Mouse (Mus musculus): ENCODE measurements around the gene Gm44502. TPM values are rescaled to one million over a fixed set of nuclear protein-coding genes. Genes with fewer than 3 reads are reported as not detected.
"Not testable (repeated sequence)": the region's sequence is repeated elsewhere in the genome, so short reads cannot be mapped to it uniquely, and the experiment has no call there.

Gm44502 gene
- total RNA-seq, 2 experiments from 2014 or later = 0.82 TPM; not detected in 1

- no peak for ATAC-seq (replicated peaks; ENCODE audit: poor library complexity, severe bottlenecking)
These were observed 25.4 kb upstream of the Gm44502 start for GRCm38 (mm10) chr15:89454857-89455256.

GRCm38 (mm10) chr15:89453865-89454478, 24.5 kb upstream of the Gm44502 start, which contains the start of gene Mapk8ip2:
TSS of gene Mapk8ip2 (plus strand) at chr15:89453913.
- no peak for ATAC-seq (replicated peaks; ENCODE audit: poor library complexity, severe bottlenecking)

DNA sequence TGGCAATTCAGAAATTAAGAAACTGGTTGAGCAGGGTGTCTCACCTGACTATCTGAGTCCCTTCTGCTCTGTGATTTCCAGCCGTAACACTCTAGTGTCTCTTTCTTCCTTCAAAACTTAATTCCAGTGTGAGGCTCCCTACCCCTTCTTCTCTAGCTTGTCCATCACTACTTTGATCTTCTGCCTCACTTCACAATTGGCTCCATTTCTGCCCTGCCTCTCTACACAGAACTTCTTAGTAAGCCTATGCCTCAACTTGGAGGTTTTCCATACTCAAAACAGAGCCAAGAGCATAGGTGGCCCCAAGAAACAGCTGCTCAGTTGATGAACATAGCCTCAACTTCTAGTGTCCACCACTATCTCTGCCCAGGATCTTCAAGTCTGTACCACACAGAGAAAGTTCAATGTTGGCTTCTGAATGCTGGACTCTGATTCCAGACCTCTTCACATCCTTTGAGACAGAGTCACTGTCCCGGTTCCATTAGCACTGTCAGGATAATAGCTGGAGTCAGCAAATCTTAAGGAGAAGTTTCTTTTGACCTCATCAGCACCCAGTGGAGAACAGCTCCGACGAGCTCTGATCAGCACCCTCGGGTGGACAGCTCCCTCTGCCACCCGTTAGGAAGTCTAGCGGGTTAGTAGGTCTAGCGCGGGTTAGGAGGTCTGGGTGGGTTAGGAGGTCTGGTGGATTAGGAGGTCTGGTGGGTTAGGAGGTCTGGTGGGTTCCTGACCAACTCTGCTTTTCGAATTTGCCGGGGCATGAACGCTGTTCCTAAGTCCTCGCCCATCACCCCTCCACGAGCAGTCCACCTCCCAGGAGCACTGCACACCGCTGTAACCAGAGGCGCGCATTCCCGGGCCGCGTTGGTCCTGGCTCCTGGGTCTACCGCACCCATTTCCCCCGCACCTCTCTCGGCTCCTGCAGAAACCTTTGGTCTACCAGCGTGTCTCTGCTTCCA, 23.7 kb upstream of the Gm44502 start:
- peak; percentile 96 for ATAC-seq (replicated peaks; ENCODE audit: poor library complexity, severe bottlenecking)

- peak; percentile 25; the same call in 1 of the 2 replicates for ATAC-seq (replicated peaks; ENCODE audit: poor library complexity, severe bottlenecking)
These were observed 13.1 kb upstream of the Gm44502 start for GRCm38 (mm10) chr15:89442486-89443070.

- 0 out of 2 replicates have a peak, but pooled peaks have one; percentile 20 for ATAC-seq (replicated peaks; ENCODE audit: poor library complexity, severe bottlenecking)
These were observed 6.4 kb upstream of the Gm44502 start for GRCm38 (mm10) chr15:89435878-89436277.

DNA sequence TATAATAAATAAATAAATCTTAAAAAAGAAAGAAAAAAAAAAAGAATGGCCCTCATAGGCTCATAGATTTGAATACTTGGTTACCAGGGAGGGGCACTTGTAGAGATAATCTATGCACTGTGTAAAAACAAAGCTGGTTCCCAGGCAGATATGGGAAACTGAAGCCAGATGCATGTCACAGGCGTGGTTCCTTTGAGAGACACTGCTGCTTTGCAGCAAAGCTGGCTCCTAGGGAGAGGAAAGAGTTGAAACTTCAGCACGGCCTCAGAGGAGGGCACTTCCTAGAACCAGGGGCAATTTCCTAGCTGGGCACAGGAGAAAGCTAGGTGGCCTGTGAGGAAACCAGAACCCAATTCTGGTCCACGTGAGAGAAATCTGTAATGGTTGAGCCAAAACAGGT, 4.6 kb upstream of the Gm44502 start:
- ATAC-seq (replicated peaks; ENCODE audit: poor library complexity, severe bottlenecking) = no peak

GRCm38 (mm10) chr15:89432946-89433345, 3.5 kb upstream of the Gm44502 start:
- no peak for ATAC-seq (replicated peaks; ENCODE audit: poor library complexity, severe bottlenecking)

DNA sequence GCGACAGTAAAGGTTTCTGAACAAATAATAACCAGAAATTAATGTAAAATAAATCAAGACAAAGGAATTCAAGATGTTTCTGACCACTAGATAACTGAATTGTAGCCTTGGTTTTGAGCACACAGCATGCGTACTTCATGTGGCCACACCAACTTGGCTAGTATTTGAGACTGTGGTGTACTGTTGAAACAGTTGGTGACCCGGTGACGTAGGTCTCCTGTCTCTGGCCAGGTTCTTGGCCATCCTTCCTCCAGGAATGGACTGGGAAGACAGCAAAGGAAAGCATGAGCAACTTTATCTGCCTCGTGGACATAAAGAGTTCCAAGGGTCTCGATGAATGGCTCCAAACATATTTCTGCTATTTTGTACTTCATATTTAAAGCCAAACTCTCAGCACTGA, 2.3 kb upstream of the Gm44502 start:
- no peak for ATAC-seq (replicated peaks; ENCODE audit: poor library complexity, severe bottlenecking)

DNA sequence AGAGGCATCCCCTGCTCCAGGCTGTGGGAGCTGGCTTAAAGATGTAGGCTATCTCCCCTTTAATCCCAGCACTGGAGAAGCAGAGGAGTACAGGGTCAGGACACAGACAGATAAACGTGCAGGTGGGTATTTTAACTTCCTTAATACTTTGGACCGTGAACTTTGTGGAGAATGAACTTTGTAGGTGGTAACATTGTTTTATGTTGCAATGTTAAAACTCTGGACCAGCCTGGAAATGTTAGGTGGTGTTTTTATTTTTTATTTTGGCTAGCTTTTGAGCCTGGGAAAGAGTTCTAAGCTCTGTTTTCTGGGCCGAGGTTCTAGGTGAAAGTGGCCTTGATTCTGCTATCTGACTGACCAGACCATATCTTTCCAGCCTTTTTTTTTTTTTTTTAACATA, 1.8 kb upstream of the Gm44502 start:
- ATAC-seq (replicated peaks; ENCODE audit: poor library complexity, severe bottlenecking) = no peak

DNA sequence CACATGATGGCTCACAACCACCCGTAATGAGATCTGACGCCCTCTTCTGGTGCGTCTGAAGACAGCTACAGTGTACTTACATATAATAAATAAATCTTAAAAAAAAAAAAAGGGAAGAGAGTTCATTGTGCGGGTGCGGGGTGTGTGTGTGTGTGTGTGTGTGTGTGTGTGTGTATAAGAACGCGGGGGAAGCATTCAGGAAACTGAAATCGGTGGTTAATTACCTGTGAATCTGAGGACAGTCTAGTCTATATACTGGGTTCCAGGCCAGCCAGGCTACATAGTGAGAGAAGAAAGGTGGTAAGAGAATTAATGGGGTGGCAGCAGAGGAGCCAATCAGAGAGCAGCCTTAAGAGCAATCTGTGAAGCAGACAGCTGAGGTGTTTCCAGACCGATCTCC, 1.3 kb upstream of the Gm44502 start:
- not testable (repeated sequence) for ATAC-seq (replicated peaks; ENCODE audit: poor library complexity, severe bottlenecking)

DNA sequence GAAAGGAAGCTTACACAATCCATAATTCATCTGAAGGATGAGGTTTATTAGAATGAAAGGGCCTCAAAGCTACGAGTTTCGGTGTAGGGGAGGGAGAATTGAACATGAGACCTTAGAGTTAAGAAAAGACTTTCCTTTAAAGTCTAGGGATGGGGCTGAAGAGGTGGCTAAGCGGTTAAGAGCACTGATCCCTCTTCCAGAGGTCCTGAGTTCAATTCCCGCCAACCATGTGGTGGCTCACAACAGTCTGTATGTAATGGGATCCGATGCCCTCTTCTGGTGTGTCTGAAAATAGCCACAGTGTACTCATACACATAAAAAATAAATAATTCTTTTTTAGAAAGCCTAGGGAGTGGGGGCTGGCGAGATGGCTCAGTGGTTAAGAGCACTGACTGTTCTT, 845 bp upstream of the Gm44502 start:
- no peak for ATAC-seq (replicated peaks; ENCODE audit: poor library complexity, severe bottlenecking)

DNA sequence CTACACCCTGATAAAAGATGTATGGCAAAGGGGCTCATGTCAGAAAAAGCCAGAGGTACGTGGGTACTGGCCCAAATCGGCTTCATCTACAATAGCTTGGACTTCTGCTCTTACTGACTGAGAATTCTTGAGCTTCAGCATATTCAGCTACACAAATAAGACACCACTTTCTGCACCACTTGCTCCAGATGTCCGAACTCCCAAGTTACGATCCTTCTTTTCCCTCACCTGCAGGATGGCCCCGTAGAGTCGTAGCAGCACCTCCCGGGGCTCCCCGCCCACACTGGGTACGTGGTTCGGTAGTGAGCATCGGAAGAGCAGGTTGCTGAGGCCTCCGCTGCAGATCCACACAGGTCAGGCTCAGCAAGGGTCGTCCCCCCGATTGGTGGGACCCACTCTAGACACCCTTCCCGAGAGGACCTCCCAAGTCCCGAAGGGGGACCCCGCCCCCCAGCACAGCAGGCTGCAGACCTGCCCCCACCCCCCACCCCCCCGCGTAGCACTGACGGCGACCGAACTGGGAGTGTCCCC, 610 bp downstream of the Gm44502 start:
- ATAC-seq (replicated peaks; ENCODE audit: poor library complexity, severe bottlenecking) = no peak

DNA sequence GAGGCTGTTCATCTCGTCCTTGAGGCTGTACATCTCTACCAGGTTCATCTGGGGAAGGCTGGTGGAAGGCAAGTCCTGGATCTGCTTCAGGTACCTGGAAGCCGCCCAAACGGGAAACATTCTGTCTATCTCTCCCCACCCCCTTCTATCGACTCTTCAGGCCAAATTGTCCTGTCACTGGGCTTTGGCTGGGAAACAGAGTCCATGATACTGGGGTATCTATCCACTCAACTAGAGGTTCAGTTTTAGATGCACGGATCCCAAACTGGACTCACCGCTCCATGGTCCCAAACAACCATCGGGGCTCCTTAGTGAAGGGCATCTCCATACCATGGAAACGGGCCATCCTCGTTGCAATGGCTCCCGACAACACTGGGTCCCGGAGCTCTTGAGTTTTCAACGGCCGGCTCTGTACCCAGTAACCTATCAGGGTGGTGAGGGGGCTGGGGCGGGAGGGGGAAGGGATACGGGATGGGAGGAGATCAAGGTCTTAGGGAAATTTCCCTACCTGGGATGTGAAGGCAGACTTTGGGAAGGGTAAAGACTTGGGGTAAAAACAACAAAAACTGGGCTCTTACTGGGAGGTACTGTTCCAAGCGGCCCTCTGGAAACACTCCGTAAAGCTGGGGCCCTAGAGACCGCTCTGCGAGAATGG, 1.2 kb downstream of the Gm44502 start:
- ATAC-seq (replicated peaks; ENCODE audit: poor library complexity, severe bottlenecking) = no peak

- no peak for ATAC-seq (replicated peaks; ENCODE audit: poor library complexity, severe bottlenecking)
These were observed 2.8 kb downstream of the Gm44502 start for GRCm38 (mm10) chr15:89426716-89427115.

DNA sequence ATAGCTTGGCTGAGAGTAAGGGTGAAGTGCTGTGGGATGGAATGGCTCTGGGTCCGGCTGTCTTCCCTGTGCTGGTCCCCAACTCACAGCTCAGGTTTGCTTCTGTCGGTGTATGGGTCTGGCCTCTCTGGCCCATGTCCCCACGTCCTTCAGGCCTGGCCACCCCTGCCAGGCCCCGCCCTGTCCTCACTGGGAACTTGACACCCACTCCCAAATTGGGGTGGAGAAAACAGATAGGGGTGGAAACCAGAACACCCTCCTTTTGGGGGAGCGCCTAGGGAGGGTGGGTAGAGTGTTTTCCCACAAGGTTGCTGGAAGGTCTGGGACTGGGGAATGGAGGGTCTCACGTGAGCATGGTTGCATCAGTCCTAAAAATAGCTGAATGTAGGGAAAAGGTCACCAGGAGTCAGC, 3.8 kb downstream of the Gm44502 start, which contains the start of gene Cpt1b:
Gene Cpt1b (minus strand): TSS at position 153 of the 411 bp plus-strand sequence.
- ATAC-seq (replicated peaks; ENCODE audit: poor library complexity, severe bottlenecking) = no peak

GRCm38 (mm10) chr15:89424621-89425020, 4.9 kb downstream of the Gm44502 start:
- no peak for ATAC-seq (replicated peaks; ENCODE audit: poor library complexity, severe bottlenecking)

DNA sequence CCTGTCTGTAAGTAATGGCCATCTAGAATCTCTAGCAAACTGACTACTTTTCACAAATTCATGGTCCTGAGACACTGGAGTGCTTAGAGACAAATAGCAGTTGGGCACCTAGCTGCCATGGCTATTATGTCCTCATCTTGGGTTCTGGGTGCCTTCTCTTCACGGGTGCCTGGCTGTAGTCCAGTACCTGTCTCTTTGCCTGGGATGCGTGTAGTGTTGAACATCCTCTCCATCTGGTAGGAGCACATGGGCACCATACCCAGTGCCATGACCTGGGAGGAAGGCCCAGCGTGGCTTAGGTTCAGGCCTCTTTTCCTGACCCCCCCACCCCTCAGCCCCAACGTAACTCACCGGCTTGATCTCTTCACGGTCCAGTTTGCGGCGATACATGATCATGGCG, 7.6 kb downstream of the Gm44502 start:
- ATAC-seq (replicated peaks; ENCODE audit: poor library complexity, severe bottlenecking) = no peak

GRCm38 (mm10) chr15:89415282-89415681, 14.2 kb downstream of the Gm44502 start:
- ATAC-seq (replicated peaks; ENCODE audit: poor library complexity, severe bottlenecking) = no peak

- no peak for ATAC-seq (replicated peaks; ENCODE audit: poor library complexity, severe bottlenecking)
These were observed 19.4 kb downstream of the Gm44502 start, which contains the start of gene Syce3 for GRCm38 (mm10) chr15:89410118-89410517. TSS of gene Syce3 (minus strand) at chr15:89410503.

- no peak for ATAC-seq (replicated peaks; ENCODE audit: poor library complexity, severe bottlenecking)
These were observed 22.8 kb downstream of the Gm44502 start for GRCm38 (mm10) chr15:89406691-89407090.

All from granulocyte monocyte progenitor cell, adult 5-6 weeks (primary cell).